Mouse (Mus musculus) kidney, adult 2 months (tissue): ENCODE results near the gene Nedd4. TPM values are rescaled to one million over a fixed set of nuclear protein-coding genes. Genes with fewer than 3 reads are reported as not detected.

Experiments
- DNase-seq: peaks from one replicate; pipeline ENCODE4 v3.0.0; 2021
- H3K27ac ChIP-seq: fragments of 200-500 bp; 2 replicates; pipeline ENCODE4 v1.5.1; 2012; ENCODE audit warnings: low read depth, low read length, control low read depth, inconsistent platforms; ENCODE audit not compliant: insufficient read depth
- H3K27me3 ChIP-seq: fragments of 200-500 bp; replicated peaks from 2 replicates; pipeline ENCODE4 v1.6.1; 2012; ENCODE audit warnings: mild to moderate bottlenecking, moderate library complexity, low read length, inconsistent platforms; ENCODE audit not compliant: control insufficient read depth, insufficient read depth
- H3K36me3 ChIP-seq: fragments of 200-500 bp; 2 replicates; pipeline ENCODE4 v1.6.1; 2012; ENCODE audit warnings: mild to moderate bottlenecking, moderate library complexity, low read length, inconsistent platforms; ENCODE audit not compliant: control insufficient read depth, insufficient read depth
- H3K4me1 ChIP-seq: fragments of 200-500 bp; 2 replicates; pipeline ENCODE4 v1.6.1; 2011; ENCODE audit warnings: low read length; ENCODE audit not compliant: control insufficient read depth, insufficient read depth
- H3K4me3 ChIP-seq: fragments of 200-500 bp; 2 replicates; pipeline ENCODE4 v1.5.1; 2011; ENCODE audit warnings: mild to moderate bottlenecking, low read depth, low read length, control low read depth; ENCODE audit not compliant: insufficient read depth
- CTCF ChIP-seq: fragments of 200-500 bp; conservative IDR thresholded peaks from 2 replicates; pipeline ENCODE4 v1.5.1; 2011; ENCODE audit warnings: low read depth, mild to moderate bottlenecking, control low read depth, low read length, moderate library complexity, mixed read lengths; ENCODE audit not compliant: insufficient read depth, insufficient read length
- POLR2A ChIP-seq: fragments of 200-500 bp; IDR thresholded peaks from one replicate; pipeline ENCODE4 v1.6.1; 2011; ENCODE audit warnings: low read depth, low read length, control low read depth
- WGBS: fragments of 180-500 bp; shearing (Covaris S2); methylation state at CpG from one replicate; pipeline ENCODE4 v1.1.7; 2018; 5-methylcytosine and 5-hydroxymethylcytosine counted together
- polyA plus RNA-seq: library from polyadenylated mRNA; depleted of rRNA; stranded (reverse); fragments of >200 nt; gene quantifications from 2 replicates; pipeline ENCODE4 v1.2.3, GENCODE M21; 2012; rRNA removed

Nedd4 gene
- polyA plus RNA-seq, result 104 and 118 TPM in 2 replicates

GRCm38 (mm10) chr9:72661895-72662661 lies at the start of gene Nedd4:
Gene Nedd4, plus strand, starts transcription at chr9:72662346.
- under 1% methylated on average over 78 of the region's 83 CpGs for WGBS
- peak within 1 kb of the TSS; percentile 91 for H3K27ac ChIP-seq
- H3K27me3 ChIP-seq, result no peaks in the 10 kb centered on the region
- H3K36me3 ChIP-seq, result no peaks in the 10 kb centered on the region; the same call in 1 of the 2 replicates
- TF ChIP-seq CTCF (no peak), POLR2A (peak; percentile 89)
- H3K4me1 ChIP-seq, result peaks cover 16% of the 10 kb centered on the region
- DNase-seq, result peak; percentile 97
- peak within 1 kb of the TSS; percentile 94 for H3K4me3 ChIP-seq

- 55% methylated on average over 2 of the region's 2 CpGs for WGBS
- Histone ChIP-seq H3K27me3 (no peaks in the 10 kb centered on the region), H3K27ac (no peak overlapping the region), H3K36me3 (peaks cover 7% of the 10 kb centered on the region), H3K4me1 (no peaks in the 10 kb centered on the region), H3K4me3 (no peak overlapping the region)
- TF ChIP-seq CTCF (no peak), POLR2A (no peak)
- DNase-seq, result no peak
Observed at GRCm38 (mm10) chr9:72613884-72614283, 48.3 kb upstream of the Nedd4 start.

DNA sequence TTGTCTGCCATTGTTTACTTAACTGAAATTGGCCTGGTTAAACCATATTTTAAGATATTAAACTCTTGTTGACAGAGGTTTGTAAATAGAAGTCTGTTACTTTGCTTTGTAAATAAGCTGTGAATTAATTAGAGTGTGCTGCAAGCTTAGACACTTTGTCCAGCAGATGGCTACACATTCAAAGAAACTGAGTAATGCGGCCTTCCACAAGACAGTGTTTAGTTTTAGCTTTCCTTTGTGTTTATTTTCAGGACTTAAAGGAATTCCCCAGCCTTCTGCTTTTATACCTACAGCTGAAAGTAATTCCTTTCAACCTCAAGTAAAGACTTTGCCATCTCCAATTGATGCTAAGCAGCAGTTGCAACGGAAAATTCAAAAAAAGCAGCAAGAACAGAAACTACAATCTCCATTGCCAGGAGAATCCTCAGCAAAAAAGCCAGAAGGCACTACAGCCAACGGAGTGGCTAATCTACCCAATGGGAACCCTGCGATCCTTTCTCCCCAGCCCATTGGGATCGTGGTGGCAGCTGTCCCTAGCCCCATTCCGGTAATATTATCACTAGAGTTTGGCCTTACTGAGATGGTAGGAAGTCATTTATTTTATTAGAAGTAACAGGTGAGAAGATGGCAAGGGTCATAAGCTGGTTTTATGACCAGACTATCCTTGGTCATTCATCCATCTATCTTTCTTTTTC lies 47.2 kb upstream of the Nedd4 start:
- H3K4me3 ChIP-seq, result no peak overlapping the region
- H3K4me1 ChIP-seq, result no peaks in the 10 kb centered on the region
- TF ChIP-seq CTCF (no peak), POLR2A (no peak)
- 83% methylated on average over 6 of the region's 6 CpGs for WGBS
- no peaks in the 10 kb centered on the region for H3K27me3 ChIP-seq
- DNase-seq, result no peak
- H3K36me3 ChIP-seq, result peaks cover 7% of the 10 kb centered on the region
- H3K27ac ChIP-seq, result no peak overlapping the region

DNA sequence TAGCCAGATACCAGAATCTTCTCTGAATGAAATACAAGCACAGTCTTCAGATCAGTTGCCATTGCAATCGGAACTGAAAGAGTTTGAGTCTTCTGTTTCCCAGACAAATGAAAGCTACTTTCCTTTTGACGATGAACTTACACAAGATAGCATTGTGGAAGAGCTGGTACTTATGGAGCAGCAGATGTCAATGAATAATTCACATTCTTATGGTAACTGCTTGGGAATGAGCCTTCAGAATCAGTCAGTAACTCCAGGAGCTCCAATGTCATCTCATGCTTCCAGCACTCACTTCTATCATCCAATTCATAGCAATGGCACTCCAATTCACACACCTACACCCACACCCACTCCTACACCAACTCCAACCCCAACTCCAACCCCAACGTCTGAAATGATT lies 44.1 kb upstream of the Nedd4 start:
- Histone ChIP-seq H3K4me1 (no peaks in the 10 kb centered on the region), H3K36me3 (peaks cover 6% of the 10 kb centered on the region), H3K27me3 (no peaks in the 10 kb centered on the region), H3K27ac (no peak overlapping the region), H3K4me3 (no peak overlapping the region)
- no peak for DNase-seq
- WGBS, result 95% methylated on average over 3 of the region's 3 CpGs
- TF ChIP-seq POLR2A (no peak), CTCF (no peak)

GRCm38 (mm10) chr9:72623605-72624004 lies 38.5 kb upstream of the Nedd4 start:
- TF ChIP-seq POLR2A, result no peak
- no peak for TF ChIP-seq CTCF
- Histone ChIP-seq H3K4me1 (peaks cover 7% of the 10 kb centered on the region; the same call in 1 of the 2 replicates), H3K27ac (no peak overlapping the region), H3K27me3 (no peaks in the 10 kb centered on the region), H3K36me3 (no peaks in the 10 kb centered on the region), H3K4me3 (no peak overlapping the region)
- 74% methylated on average over 1 of the region's 1 CpGs for WGBS
- DNase-seq, result no peak

DNA sequence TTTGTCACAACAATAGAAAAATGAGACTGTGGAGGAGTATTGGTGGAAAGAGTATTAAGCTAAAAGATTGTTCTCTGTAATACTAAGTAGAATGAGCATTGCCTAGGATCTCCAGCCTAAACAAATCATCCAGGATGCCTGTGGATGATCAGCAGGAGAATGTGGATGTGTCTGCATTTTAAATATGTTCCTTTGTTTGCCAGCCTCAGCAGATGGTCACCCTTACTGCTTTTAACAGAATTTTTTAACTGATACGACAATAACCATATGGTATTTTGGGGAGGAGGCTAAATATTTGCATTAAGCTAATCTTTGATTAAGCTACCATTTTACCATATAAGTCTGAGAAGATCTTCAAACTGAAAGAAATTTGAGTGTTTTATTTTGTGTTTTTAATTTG lies 34.5 kb upstream of the Nedd4 start:
- H3K4me3 ChIP-seq, result no peak overlapping the region
- H3K27ac ChIP-seq, result no peak overlapping the region
- WGBS, result 86% methylated on average over 1 of the region's 1 CpGs
- no peak for DNase-seq
- H3K36me3 ChIP-seq, result no peaks in the 10 kb centered on the region
- H3K4me1 ChIP-seq, result peaks cover 10% of the 10 kb centered on the region; the same call in 1 of the 2 replicates
- no peaks in the 10 kb centered on the region for H3K27me3 ChIP-seq
- TF ChIP-seq POLR2A (no peak), CTCF (no peak)

DNA sequence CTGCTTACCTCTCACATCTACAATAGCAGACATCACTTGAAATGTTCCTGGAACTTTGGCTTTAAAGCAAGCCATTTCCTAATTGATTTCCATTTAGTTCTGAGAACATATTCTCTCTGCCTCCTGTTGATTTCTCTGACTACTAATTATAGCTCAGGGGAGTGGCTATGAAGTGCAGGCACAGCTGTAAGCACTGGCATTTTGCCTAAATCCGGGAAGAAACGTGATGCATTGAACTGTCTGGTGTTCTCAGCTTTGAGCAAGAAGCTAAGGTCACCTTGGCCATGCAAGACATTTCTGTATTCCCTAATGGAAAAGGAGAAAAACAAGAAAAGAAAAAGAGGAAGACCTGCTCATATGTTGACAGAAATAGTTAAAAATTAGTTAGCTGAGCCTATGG lies 33.6 kb upstream of the Nedd4 start:
- DNase-seq, result peak; percentile 74
- Histone ChIP-seq H3K4me1 (peaks cover 10% of the 10 kb centered on the region; the same call in 1 of the 2 replicates), H3K4me3 (no peak overlapping the region), H3K36me3 (no peaks in the 10 kb centered on the region), H3K27me3 (no peaks in the 10 kb centered on the region), H3K27ac (no peak overlapping the region)
- TF ChIP-seq POLR2A (no peak), CTCF (no peak)
- 2% methylated on average over 2 of the region's 2 CpGs for WGBS
